Mouse (Mus musculus) ovary, postnatal 36 days (tissue): ENCODE measurements around the gene Slc26a11.

ENCODE experiments used
- DNase-seq: peaks from one replicate; pipeline ENCODE4 v3.0.0; 2022; ENCODE audit warnings: low spot score, mixed read lengths

Slc26a11 gene

GRCm38 (mm10) chr11:119355443-119356385, at the start of gene Slc26a11, which contains the start of gene Sgsh:
TSS of gene Slc26a11 (plus strand) at chr11:119355557.
TSS of gene Sgsh (minus strand) at chr11:119355536.
- peak; percentile 89 for DNase-seq

GRCm38 (mm10) chr11:119306762-119307657, 48.3 kb upstream of the Slc26a11 start:
- DNase-seq: no peak

GRCm38 (mm10) chr11:119307658-119307867, 47.8 kb upstream of the Slc26a11 start, which contains the start of gene Card14:
TSS of gene Card14 (plus strand) at chr11:119307768.
- no peak for DNase-seq

- DNase-seq: no peak
Observed at GRCm38 (mm10) chr11:119307916-119308315, 47.4 kb upstream of the Slc26a11 start.

- no peak for DNase-seq
Observed at GRCm38 (mm10) chr11:119310621-119311020, 44.7 kb upstream of the Slc26a11 start.

- no peak for DNase-seq
Observed at GRCm38 (mm10) chr11:119314252-119314936, 41.0 kb upstream of the Slc26a11 start.

- no peak for DNase-seq
Observed at GRCm38 (mm10) chr11:119316720-119317119, 38.6 kb upstream of the Slc26a11 start.

GRCm38 (mm10) chr11:119322521-119322920, 32.8 kb upstream of the Slc26a11 start:
- no peak for DNase-seq

- no peak for DNase-seq
Observed at GRCm38 (mm10) chr11:119325068-119325467, 30.3 kb upstream of the Slc26a11 start.

GRCm38 (mm10) chr11:119330592-119330991, 24.8 kb upstream of the Slc26a11 start:
- DNase-seq: no peak

GRCm38 (mm10) chr11:119331970-119332369, 23.4 kb upstream of the Slc26a11 start:
- no peak for DNase-seq

GRCm38 (mm10) chr11:119338271-119339059, 16.9 kb upstream of the Slc26a11 start:
- DNase-seq: peak; percentile 46

- DNase-seq: no peak
Observed at GRCm38 (mm10) chr11:119339179-119339578, 16.2 kb upstream of the Slc26a11 start.

- DNase-seq: peak; percentile 67
Observed at GRCm38 (mm10) chr11:119339637-119340036, 15.7 kb upstream of the Slc26a11 start.

GRCm38 (mm10) chr11:119344178-119344577, 11.2 kb upstream of the Slc26a11 start:
- no peak for DNase-seq

- DNase-seq: no peak
Observed at GRCm38 (mm10) chr11:119344865-119345264, 10.5 kb upstream of the Slc26a11 start.

GRCm38 (mm10) chr11:119347125-119347524, 8.2 kb upstream of the Slc26a11 start:
- DNase-seq: no peak

GRCm38 (mm10) chr11:119352113-119352512, 3.2 kb upstream of the Slc26a11 start:
- no peak for DNase-seq

GRCm38 (mm10) chr11:119353946-119354345, 1.4 kb upstream of the Slc26a11 start:
- no peak for DNase-seq

GRCm38 (mm10) chr11:119354798-119355442, 437 bp upstream of the Slc26a11 start:
- DNase-seq: peak; percentile 79

- no peak for DNase-seq
Observed at GRCm38 (mm10) chr11:119359089-119359488, 3.7 kb downstream of the Slc26a11 start.
